Mouse (Mus musculus): ENCODE measurements around the gene Dtx3. TPM values are rescaled to one million over a fixed set of nuclear protein-coding genes. Genes with fewer than 3 reads are reported as not detected.

Gene Dtx3
- polyA plus RNA-seq, 1 experiment from 2014 or later: 16.7 TPM

DNA sequence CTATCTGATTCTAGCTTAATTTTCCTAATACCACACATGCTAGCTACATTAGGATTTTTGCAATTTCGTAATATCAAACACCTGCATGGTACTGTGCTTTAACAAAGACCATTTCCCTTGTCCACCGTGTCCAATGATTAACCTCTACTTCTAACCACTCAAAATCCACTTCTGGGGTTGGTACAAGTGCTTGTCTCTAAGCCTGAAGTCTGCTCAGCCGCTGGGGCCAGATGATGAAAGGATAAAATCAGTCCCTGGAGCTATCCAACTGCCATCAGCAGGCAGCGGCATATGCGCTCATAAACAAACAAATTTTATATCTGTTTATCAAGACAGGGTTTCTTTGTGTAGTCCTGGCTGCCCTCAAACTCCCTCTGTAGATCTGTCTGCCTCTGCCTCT is 9.1 kb upstream of the Dtx3 start:
- no peaks in the 10 kb centered on the region for H3K9me3 ChIP-seq (replicated peaks)
- peak overlapping the region; percentile 67 for H3K4me2 ChIP-seq
- H3K4me1 ChIP-seq (replicated peaks): peaks cover 86% of the 10 kb centered on the region
- peak overlapping the region; percentile 98 for H3K27ac ChIP-seq (replicated peaks)
- H3K36me3 ChIP-seq (replicated peaks): peaks cover 82% of the 10 kb centered on the region
- peak overlapping the region; percentile 50 for H3K9ac ChIP-seq
- ATAC-seq (ENCODE audit: insufficient read depth): peak; percentile 7
- WGBS (ENCODE audit: insufficient replicate concordance): 26% methylated on average over 5 of the region's 5 CpGs
- peak overlapping the region; percentile 40 for H3K4me3 ChIP-seq (replicated peaks)
- no peaks in the 10 kb centered on the region for H3K27me3 ChIP-seq

DNA sequence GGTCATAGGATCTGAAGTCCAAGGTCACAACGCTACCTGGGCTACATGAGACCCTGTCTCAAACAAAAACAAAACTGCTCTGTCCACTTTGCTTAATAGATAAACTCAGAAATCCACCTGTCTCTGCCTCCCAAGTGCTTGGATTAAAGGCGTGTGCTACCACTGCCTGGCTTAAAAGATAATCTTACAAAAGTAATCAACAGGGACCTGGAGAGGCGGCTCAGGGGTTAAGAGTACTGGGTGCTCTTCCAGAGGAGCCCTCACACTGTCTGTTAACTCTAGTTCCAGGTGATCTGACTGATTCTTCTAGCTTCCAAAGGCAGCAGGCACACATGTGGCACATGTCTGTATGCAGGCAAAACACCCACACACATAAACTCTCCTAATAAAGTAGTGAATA is 7.6 kb upstream of the Dtx3 start:
- peak; percentile 76 for ATAC-seq (ENCODE audit: insufficient read depth)
- Histone ChIP-seq H3K27ac (replicated peaks) (peak overlapping the region; percentile 98), H3K9ac (peak overlapping the region; percentile 33), H3K27me3 (no peaks in the 10 kb centered on the region), H3K4me3 (replicated peaks) (peak overlapping the region; percentile 2; the same call in 1 of the 2 replicates), H3K4me1 (replicated peaks) (peaks cover 83% of the 10 kb centered on the region), H3K36me3 (replicated peaks) (peaks cover 83% of the 10 kb centered on the region), H3K9me3 (replicated peaks) (no peaks in the 10 kb centered on the region), H3K4me2 (peak overlapping the region; percentile 67)
- 32% methylated on average over 3 of the region's 3 CpGs for WGBS (ENCODE audit: insufficient replicate concordance)

DNA sequence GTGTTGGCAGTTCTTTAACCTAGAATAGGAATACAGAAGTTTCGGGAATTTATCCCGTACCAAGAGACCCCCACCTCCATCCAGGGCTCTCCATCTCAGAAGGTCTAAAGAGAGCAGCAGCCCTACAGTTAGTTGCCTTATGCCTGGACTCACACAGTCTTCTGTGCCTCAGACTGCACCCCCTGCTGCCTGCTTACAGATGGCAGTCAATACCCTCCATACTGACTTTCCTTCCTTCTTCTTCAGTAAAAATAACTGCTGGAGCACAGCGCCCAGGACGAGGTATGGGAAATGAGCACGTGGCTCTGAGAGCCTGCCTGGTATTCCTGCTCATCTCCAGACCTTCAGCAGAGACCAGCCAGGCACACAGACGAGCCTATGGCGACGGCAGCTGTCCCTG is 4.8 kb upstream of the Dtx3 start:
- H3K27ac ChIP-seq (replicated peaks): peak overlapping the region; percentile 20; the same call in 1 of the 2 replicates
- no peak overlapping the region for H3K4me2 ChIP-seq
- no peak for ATAC-seq (ENCODE audit: insufficient read depth)
- H3K9me3 ChIP-seq (replicated peaks): no peaks in the 10 kb centered on the region
- H3K27me3 ChIP-seq: no peaks in the 10 kb centered on the region
- H3K4me1 ChIP-seq (replicated peaks): peaks cover 67% of the 10 kb centered on the region
- WGBS (ENCODE audit: insufficient replicate concordance): 79% methylated on average over 8 of the region's 8 CpGs
- peaks cover 74% of the 10 kb centered on the region for H3K36me3 ChIP-seq (replicated peaks)
- H3K9ac ChIP-seq: no peak overlapping the region
- no peak overlapping the region for H3K4me3 ChIP-seq (replicated peaks)

DNA sequence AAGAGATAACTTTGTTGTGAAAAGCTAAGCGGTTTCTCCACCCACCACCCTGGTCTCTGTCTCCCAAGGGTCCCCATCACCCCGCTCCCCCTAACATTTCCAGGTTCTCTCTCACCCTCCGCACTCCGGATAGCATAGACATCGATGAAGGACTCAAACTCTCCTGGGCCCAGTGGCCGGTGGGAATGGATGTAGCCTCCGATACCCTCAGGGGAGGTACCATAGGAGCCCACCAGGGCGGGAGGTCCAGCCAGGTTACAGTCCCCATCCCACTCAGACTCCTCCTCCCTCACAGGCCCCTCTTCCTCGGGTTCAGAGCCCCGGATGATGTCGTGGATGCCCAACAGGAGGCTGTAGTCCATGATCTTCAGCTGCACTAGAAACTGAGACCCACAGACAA is 3.9 kb upstream of the Dtx3 start:
- H3K27ac ChIP-seq (replicated peaks): peak overlapping the region; percentile 48

DNA sequence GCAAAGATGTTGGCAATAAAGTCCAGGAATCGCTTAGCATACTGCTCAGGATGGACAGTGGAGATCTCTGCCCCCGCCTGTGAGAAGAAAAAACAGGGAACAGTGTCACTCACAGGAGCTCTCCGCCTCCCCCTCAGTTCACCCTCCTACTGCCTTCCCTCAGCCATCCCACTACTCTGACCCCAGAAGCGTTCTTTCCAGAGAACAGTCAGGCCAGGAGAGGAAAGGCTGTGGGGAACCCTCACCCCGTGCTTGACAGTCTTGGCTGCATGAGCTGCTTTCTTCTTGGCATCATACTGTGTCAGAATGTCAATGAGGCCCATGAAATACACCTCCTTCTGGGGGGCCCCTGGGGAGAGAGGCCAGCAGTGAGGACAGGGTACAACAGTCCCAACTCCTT is 3.5 kb upstream of the Dtx3 start:
- 81% methylated on average over 5 of the region's 5 CpGs for WGBS (ENCODE audit: insufficient replicate concordance)
- Histone ChIP-seq H3K4me1 (replicated peaks) (peaks cover 68% of the 10 kb centered on the region), H3K9ac (no peak overlapping the region), H3K4me2 (no peak overlapping the region), H3K9me3 (replicated peaks) (no peaks in the 10 kb centered on the region), H3K27ac (replicated peaks) (peak overlapping the region; percentile 48; the same call in 1 of the 2 replicates), H3K36me3 (replicated peaks) (peaks cover 65% of the 10 kb centered on the region), H3K4me3 (replicated peaks) (no peak overlapping the region), H3K27me3 (no peaks in the 10 kb centered on the region)
- no peak for ATAC-seq (ENCODE audit: insufficient read depth)

More for the DNA sequence above, 3.9 kb upstream of the Dtx3 start:
- Histone ChIP-seq H3K4me2 (no peak overlapping the region), H3K9me3 (replicated peaks) (no peaks in the 10 kb centered on the region), H3K36me3 (replicated peaks) (peaks cover 66% of the 10 kb centered on the region), H3K9ac (no peak overlapping the region), H3K27me3 (no peaks in the 10 kb centered on the region), H3K4me1 (replicated peaks) (peaks cover 68% of the 10 kb centered on the region), H3K4me3 (replicated peaks) (no peak overlapping the region)
- no peak for ATAC-seq (ENCODE audit: insufficient read depth)
- WGBS (ENCODE audit: insufficient replicate concordance): 89% methylated on average over 11 of the region's 11 CpGs

DNA sequence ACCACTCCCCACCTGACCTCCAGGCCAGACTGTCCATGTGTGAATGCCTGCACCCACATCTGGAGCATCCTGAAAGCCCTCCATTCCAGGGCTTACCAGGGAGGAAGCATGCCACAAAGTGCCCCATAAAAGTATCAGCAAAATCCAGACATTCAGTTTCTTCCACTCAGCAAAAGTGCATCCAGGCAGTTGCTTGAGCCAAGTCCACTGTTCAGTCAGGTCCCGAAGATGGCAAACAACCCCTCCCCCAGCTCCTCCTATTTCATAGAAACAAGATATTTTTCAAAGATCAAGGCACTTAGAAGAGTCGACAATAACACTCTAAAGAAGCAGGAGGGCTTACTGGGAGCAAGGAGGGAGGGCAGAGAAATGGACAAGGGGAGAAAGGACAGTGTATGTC is 3.0 kb upstream of the Dtx3 start:
- Histone ChIP-seq H3K9ac (no peak overlapping the region), H3K4me1 (replicated peaks) (peaks cover 66% of the 10 kb centered on the region), H3K4me3 (replicated peaks) (no peak overlapping the region), H3K4me2 (no peak overlapping the region), H3K9me3 (replicated peaks) (no peaks in the 10 kb centered on the region), H3K27me3 (no peaks in the 10 kb centered on the region), H3K27ac (replicated peaks) (peak overlapping the region; percentile 48), H3K36me3 (replicated peaks) (peaks cover 59% of the 10 kb centered on the region)
- no peak for ATAC-seq (ENCODE audit: insufficient read depth)
- WGBS (ENCODE audit: insufficient replicate concordance): 55% methylated on average over 2 of the region's 2 CpGs

DNA sequence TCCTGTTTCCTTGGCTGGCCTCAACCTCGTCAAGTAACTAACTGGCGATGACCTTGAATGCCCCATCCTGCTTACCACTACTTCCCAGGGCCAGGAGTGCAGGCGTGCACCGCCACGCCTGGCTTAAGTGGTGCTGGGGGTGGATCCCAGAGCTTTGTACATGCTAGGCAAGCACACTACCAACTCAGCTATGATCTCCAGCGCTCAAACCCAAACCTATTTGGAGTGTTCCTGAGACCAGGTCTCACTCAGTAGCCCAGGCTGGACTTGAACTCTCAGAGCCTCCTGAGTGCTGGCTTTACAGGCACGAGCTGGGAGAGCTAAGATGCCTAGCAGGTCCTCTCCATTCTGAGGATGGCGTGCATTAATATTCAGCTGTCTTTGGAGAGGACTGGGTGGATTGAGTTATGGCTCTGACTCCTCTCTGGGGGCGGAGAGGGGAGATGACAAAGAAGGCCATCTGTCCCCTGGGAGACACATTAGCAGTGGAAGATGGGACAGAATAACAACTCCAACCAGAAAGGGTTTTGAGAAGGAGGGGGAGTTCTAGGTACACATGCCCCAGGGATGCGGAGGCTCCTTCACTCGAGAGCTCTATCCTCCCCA is 2.1 kb upstream of the Dtx3 start:
- ATAC-seq (ENCODE audit: insufficient read depth): no peak
- Histone ChIP-seq H3K4me1 (replicated peaks) (peaks cover 66% of the 10 kb centered on the region), H3K27me3 (no peaks in the 10 kb centered on the region), H3K9me3 (replicated peaks) (no peaks in the 10 kb centered on the region), H3K36me3 (replicated peaks) (peaks cover 55% of the 10 kb centered on the region), H3K4me2 (no peak overlapping the region), H3K27ac (replicated peaks) (peak overlapping the region; percentile 48; the same call in 1 of the 2 replicates), H3K4me3 (replicated peaks) (no peak overlapping the region), H3K9ac (no peak overlapping the region)
- WGBS (ENCODE audit: insufficient replicate concordance): 83% methylated on average over 11 of the region's 11 CpGs

DNA sequence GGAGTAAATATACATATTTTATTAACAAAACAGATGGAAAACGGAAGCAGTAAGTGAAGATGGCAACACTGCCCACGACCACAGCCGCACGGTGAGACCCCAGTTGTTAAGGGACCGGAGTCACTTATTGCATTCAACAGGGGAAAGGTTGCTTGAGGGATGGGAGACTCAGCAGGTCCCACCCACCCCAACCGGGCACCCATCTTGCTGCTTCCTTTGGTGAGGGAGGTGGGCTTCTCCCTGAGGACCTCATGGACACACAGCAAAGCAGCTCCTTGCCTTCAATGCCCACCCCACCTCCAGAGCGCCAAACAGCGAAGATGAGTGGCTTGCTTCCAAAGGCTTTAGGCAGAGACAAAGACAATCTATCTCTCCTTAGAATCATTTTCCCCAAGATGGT is 1.6 kb upstream of the Dtx3 start:
- H3K9ac ChIP-seq: no peak overlapping the region
- no peak for ATAC-seq (ENCODE audit: insufficient read depth)
- no peak overlapping the region for H3K4me2 ChIP-seq
- 0 out of 2 replicates have a peak overlapping the region, but pooled peaks have one; percentile 30 for H3K27ac ChIP-seq (replicated peaks)
- H3K4me3 ChIP-seq (replicated peaks): no peak overlapping the region
- H3K36me3 ChIP-seq (replicated peaks): peaks cover 53% of the 10 kb centered on the region
- H3K9me3 ChIP-seq (replicated peaks): no peaks in the 10 kb centered on the region
- H3K27me3 ChIP-seq: no peaks in the 10 kb centered on the region
- peaks cover 66% of the 10 kb centered on the region for H3K4me1 ChIP-seq (replicated peaks)
- 86% methylated on average over 8 of the region's 8 CpGs for WGBS (ENCODE audit: insufficient replicate concordance)

DNA sequence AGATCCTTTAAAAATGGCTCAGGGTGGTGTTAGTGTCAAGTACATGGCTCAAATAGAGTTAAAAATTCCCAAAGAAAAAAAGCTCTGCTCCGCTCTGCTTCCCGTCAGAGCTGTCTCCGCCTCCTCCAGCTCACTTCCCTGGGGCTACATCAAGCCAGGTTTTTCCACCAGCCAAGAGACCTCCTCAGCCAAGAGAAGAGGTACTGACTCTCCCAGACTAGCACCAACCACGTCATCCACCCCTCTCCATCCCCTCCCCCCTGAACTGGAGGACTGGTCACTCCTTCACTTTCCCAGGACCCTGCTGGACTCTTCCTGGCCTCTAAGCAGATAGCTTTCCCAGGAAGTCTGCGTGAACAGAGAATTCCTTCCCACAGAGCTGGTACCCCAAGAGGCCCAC is 864 bp upstream of the Dtx3 start:
- no peaks in the 10 kb centered on the region for H3K27me3 ChIP-seq
- peaks cover 66% of the 10 kb centered on the region for H3K4me1 ChIP-seq (replicated peaks)
- H3K27ac ChIP-seq (replicated peaks): peak overlapping the region; percentile 93; the same call in 1 of the 2 replicates
- ATAC-seq (ENCODE audit: insufficient read depth): no peak
- H3K4me3 ChIP-seq (replicated peaks): peak overlapping the region; percentile 85
- no peak overlapping the region for H3K9ac ChIP-seq
- H3K4me2 ChIP-seq: peak overlapping the region; percentile 95
- WGBS (ENCODE audit: insufficient replicate concordance): 64% methylated on average over 5 of the region's 5 CpGs
- no peaks in the 10 kb centered on the region for H3K9me3 ChIP-seq (replicated peaks)
- peaks cover 47% of the 10 kb centered on the region for H3K36me3 ChIP-seq (replicated peaks)

DNA sequence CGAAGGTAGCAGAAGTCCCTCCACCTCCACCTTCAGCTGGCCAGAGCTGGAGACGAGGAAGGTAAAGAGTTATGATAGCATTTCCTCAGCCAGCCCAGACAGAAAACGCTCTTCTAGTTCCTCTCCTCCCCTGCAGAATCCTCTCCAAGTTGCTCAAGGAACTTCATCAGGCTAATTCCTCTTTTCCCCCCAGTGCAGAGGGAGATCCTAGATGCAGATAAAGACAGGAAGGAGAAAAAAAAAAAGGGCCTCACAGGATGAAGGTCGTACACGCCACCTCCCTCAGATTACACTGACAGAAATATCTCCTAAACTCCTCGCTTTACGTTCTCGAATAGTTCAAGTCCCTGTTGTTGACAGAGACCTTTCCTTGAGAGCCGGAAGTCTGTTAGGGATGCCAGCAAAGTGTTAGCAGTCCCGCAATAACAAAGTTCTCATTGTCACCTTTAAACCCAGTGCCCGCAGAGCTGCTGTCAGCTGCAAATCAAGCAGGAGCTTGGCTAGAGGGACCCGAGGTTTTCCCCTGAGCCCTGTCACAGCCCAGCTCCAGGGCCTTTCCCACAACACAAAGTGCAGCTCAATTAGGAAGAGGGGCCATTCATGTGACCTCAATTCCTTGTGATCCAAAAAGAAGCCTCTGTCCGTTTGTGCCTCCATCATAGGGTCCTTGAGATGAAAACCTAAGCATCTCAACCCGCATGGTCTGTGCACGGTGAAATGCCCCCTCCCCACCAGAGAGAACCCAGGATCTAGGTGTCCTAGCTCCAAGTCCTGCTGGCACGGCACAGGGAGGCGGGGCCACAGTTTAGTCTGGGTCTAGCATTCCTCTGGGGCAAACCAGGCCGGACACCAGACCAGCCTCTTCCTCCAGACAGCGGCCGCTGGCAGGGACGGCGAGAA is 850 bp downstream of the Dtx3 start:
- H3K4me3 ChIP-seq (replicated peaks): peak overlapping the region; percentile 85
- no peaks in the 10 kb centered on the region for H3K9me3 ChIP-seq (replicated peaks)
- H3K4me1 ChIP-seq (replicated peaks): peaks cover 74% of the 10 kb centered on the region
- H3K36me3 ChIP-seq (replicated peaks): peaks cover 31% of the 10 kb centered on the region
- H3K9ac ChIP-seq: peak overlapping the region; percentile 91
- WGBS (ENCODE audit: insufficient replicate concordance): 5% methylated on average over 22 of the region's 22 CpGs
- peak overlapping the region; percentile 95 for H3K4me2 ChIP-seq
- H3K27ac ChIP-seq (replicated peaks): peak overlapping the region; percentile 93
- H3K27me3 ChIP-seq: peaks cover 2% of the 10 kb centered on the region; the same call in 1 of the 2 replicates
- peak; percentile 65 for ATAC-seq (ENCODE audit: insufficient read depth)

DNA sequence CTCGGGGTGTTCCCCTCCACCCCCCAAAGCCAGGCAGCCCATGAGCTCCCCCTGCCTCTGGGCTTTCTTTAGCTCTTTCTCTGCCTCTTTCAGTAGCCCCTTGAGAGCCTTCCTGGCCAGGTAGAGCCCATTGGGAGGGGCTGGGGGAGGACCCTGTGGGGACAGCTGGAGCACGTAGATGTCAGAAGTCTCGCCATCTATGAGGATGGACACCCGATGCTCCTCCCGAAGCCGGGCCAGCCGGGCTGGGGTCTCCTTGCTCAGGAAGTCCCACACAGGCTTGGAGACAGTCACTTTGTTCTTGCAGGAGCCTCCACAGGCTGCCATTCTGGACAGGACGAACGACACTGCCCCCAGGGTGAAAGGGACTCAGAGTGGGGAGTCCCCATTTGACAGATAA is 2.5 kb downstream of the Dtx3 start:
- Histone ChIP-seq H3K27ac (replicated peaks) (peak overlapping the region; percentile 73), H3K9me3 (replicated peaks) (no peaks in the 10 kb centered on the region), H3K27me3 (peaks cover 14% of the 10 kb centered on the region), H3K4me1 (replicated peaks) (peaks cover 82% of the 10 kb centered on the region), H3K4me2 (peak overlapping the region; percentile 45), H3K4me3 (replicated peaks) (no peak overlapping the region), H3K9ac (peak overlapping the region; percentile 39; the same call in 1 of the 2 replicates), H3K36me3 (replicated peaks) (peaks cover 14% of the 10 kb centered on the region)
- 69% methylated on average over 9 of the region's 9 CpGs for WGBS (ENCODE audit: insufficient replicate concordance)
- ATAC-seq (ENCODE audit: insufficient read depth): no peak

All from liver, embryonic 15.5 days (tissue).